Mouse (Mus musculus): Measurements from ENCODE around the gene Gm21903. TPM values are rescaled to one million over a fixed set of nuclear protein-coding genes. Genes with fewer than 3 reads are reported as not detected.

Gm21903 gene
- total RNA-seq, 1 experiment, result not detected

GRCm38 (mm10) chr17:39010675-39011638, 32.2 kb downstream of the Gm21903 start:
- DNase-seq (ENCODE audit: low read depth, low spot score), result no peak

GRCm38 (mm10) chr17:39009846-39010245, 33.3 kb downstream of the Gm21903 start:
- no peak for TF ChIP-seq ZC3H11A (IDR thresholded peaks at IDR 0.05; ENCODE audit: borderline replicate concordance, low read depth, low read length)
- no peak for TF ChIP-seq MAFK (IDR thresholded peaks at IDR 0.05; ENCODE audit: insufficient read depth, low read depth, low read length)
- TF ChIP-seq HCFC1 (IDR thresholded peaks at IDR 0.05; ENCODE audit: borderline replicate concordance, insufficient read depth, low read length), result no peak
- no peak for TF ChIP-seq CHD2 (IDR thresholded peaks at IDR 0.05; ENCODE audit: low read depth, low read length)
- no peak for TF ChIP-seq ZNF384 (IDR thresholded peaks at IDR 0.05; ENCODE audit: low read depth, low read length)

More at GRCm38 (mm10) chr17:39010675-39011638, 32.2 kb downstream of the Gm21903 start:
- Histone ChIP-seq H3K9ac (ENCODE audit: insufficient read depth, low read depth, low read length, poor library complexity, severe bottlenecking) (no peak overlapping the region), H3K27ac (ENCODE audit: insufficient read depth, low read depth, low read length, poor library complexity, severe bottlenecking) (no peak overlapping the region), H3K9me3 (ENCODE audit: control insufficient read depth, insufficient read depth, low read depth, low read length) (peaks cover 2% of the 10 kb centered on the region; the same call in 1 of the 2 replicates), H3K4me3 (ENCODE audit: insufficient read depth in 1 of 2, low read depth in 1 of 2, low read length in 2 of 2, poor library complexity in 1 of 2, severe bottlenecking in 1 of 2) (no peak overlapping the region), H3K4me1 (ENCODE audit: control insufficient read depth in 2 of 2, insufficient read depth in 2 of 2, low read length in 2 of 2, poor library complexity in 1 of 2) (no peaks in the 10 kb centered on the region), H3K36me3 (ENCODE audit: control insufficient read depth, insufficient read depth, low read length, poor library complexity, severe bottlenecking) (no peaks in the 10 kb centered on the region)
- in situ Hi-C loops (cut with MboI; ENCODE audit: low sequenced_read_pairs in 2 of 2, unreplicated experiment in 2 of 2), result no loop called here
- TF ChIP-seq ZC3H11A (IDR thresholded peaks at IDR 0.05; ENCODE audit: borderline replicate concordance, low read depth, low read length) (no peak), HCFC1 (IDR thresholded peaks at IDR 0.05; ENCODE audit: borderline replicate concordance, insufficient read depth, low read length) (no peak), CHD2 (IDR thresholded peaks at IDR 0.05; ENCODE audit: low read depth, low read length) (no peak), ZNF384 (IDR thresholded peaks at IDR 0.05; ENCODE audit: low read depth, low read length) (no peak), MAFK (IDR thresholded peaks at IDR 0.05; ENCODE audit: insufficient read depth, low read depth, low read length) (no peak)

More at GRCm38 (mm10) chr17:39009846-39010245, 33.3 kb downstream of the Gm21903 start:
- no peak for DNase-seq (ENCODE audit: low read depth, low spot score)
- Histone ChIP-seq H3K9me3 (ENCODE audit: control insufficient read depth, insufficient read depth, low read depth, low read length) (peaks cover 2% of the 10 kb centered on the region; the same call in 1 of the 2 replicates), H3K4me3 (ENCODE audit: insufficient read depth in 1 of 2, low read depth in 1 of 2, low read length in 2 of 2, poor library complexity in 1 of 2, severe bottlenecking in 1 of 2) (no peak overlapping the region), H3K4me1 (ENCODE audit: control insufficient read depth in 2 of 2, insufficient read depth in 2 of 2, low read length in 2 of 2, poor library complexity in 1 of 2) (no peaks in the 10 kb centered on the region), H3K27ac (ENCODE audit: insufficient read depth, low read depth, low read length, poor library complexity, severe bottlenecking) (no peak overlapping the region), H3K9ac (ENCODE audit: insufficient read depth, low read depth, low read length, poor library complexity, severe bottlenecking) (no peak overlapping the region), H3K36me3 (ENCODE audit: control insufficient read depth, insufficient read depth, low read length, poor library complexity, severe bottlenecking) (no peaks in the 10 kb centered on the region)
- in situ Hi-C loops (cut with MboI; ENCODE audit: low sequenced_read_pairs in 2 of 2, unreplicated experiment in 2 of 2), result no loop called here

Other genes with a start within 250 kb of the Gm21903 start
- gene Esp24, start 6.6 kb downstream of the Gm21903 start, total RNA-seq (2012; rRNA removed), result 1.9 and 2.4 TPM in 2 replicates
- gene Esp23, start 33.7 kb upstream of the Gm21903 start, total RNA-seq (2012; rRNA removed), result not detected in 2 replicates
- gene Esp22, start 52.0 kb upstream of the Gm21903 start, total RNA-seq (2012; rRNA removed), result not detected in 2 replicates

Data from ES-E14 (cell line).